Mouse (Mus musculus): ENCODE measurements around the gene Mthfr. TPM values are rescaled to one million over a fixed set of nuclear protein-coding genes. Genes with fewer than 3 reads are reported as not detected.

The Mthfr gene
- polyA plus RNA-seq, 1 experiment from 2014 or later = 22.7 TPM

GRCm38 (mm10) chr4:148079944-148080596 lies 41.2 kb downstream of the Mthfr start:
- DNase-seq (ENCODE audit: low spot score) = no peak
- Histone ChIP-seq H3K27me3 (ENCODE audit: control insufficient read depth, insufficient read depth, low read length) (no peaks in the 10 kb centered on the region), H3K9ac (ENCODE audit: low read length) (no peak overlapping the region), H3K9me3 (ENCODE audit: control insufficient read depth, low read length) (no peaks in the 10 kb centered on the region), H3K4me1 (ENCODE audit: control insufficient read depth, insufficient read depth, low read length) (peaks cover 5% of the 10 kb centered on the region; the same call in 1 of the 2 replicates), H3K36me3 (ENCODE audit: control insufficient read depth, insufficient read depth, low read length) (no peaks in the 10 kb centered on the region), H3K4me2 (ENCODE audit: low read depth) (no peak overlapping the region), H3K27ac (ENCODE audit: low read depth, low read length) (no peak overlapping the region), H3K4me3 (ENCODE audit: low read depth, low read length) (no peak overlapping the region)
- 83% methylated on average over 8 of the region's 8 CpGs for WGBS
- ATAC-seq (ENCODE audit: insufficient read depth, low FRiP score, low TSS enrichment) = no peak

- H3K4me2 ChIP-seq (ENCODE audit: low read depth) = no peak overlapping the region
- no peak overlapping the region for H3K4me3 ChIP-seq (ENCODE audit: low read depth, low read length)
- H3K4me1 ChIP-seq (ENCODE audit: control insufficient read depth, insufficient read depth, low read length) = peaks cover 5% of the 10 kb centered on the region; the same call in 1 of the 2 replicates
- ATAC-seq (ENCODE audit: insufficient read depth, low FRiP score, low TSS enrichment) = no peak
- no peak overlapping the region for H3K9ac ChIP-seq (ENCODE audit: low read length)
- H3K9me3 ChIP-seq (ENCODE audit: control insufficient read depth, low read length) = no peaks in the 10 kb centered on the region
- H3K27me3 ChIP-seq (ENCODE audit: control insufficient read depth, insufficient read depth, low read length) = no peaks in the 10 kb centered on the region
- H3K27ac ChIP-seq (ENCODE audit: low read depth, low read length) = no peak overlapping the region
- 92% methylated on average over 1 of the region's 1 CpGs for WGBS
- no peak for DNase-seq (ENCODE audit: low spot score)
- no peaks in the 10 kb centered on the region for H3K36me3 ChIP-seq (ENCODE audit: control insufficient read depth, insufficient read depth, low read length)
Observed at GRCm38 (mm10) chr4:148080597-148080973, 41.7 kb downstream of the Mthfr start.

- no peak overlapping the region for H3K9ac ChIP-seq (ENCODE audit: low read length)
- no peaks in the 10 kb centered on the region for H3K27me3 ChIP-seq (ENCODE audit: control insufficient read depth, insufficient read depth, low read length)
- ATAC-seq (ENCODE audit: insufficient read depth, low FRiP score, low TSS enrichment) (no peak), DNase-seq (ENCODE audit: low spot score) (no peak)
- H3K4me3 ChIP-seq (ENCODE audit: low read depth, low read length) = no peak overlapping the region
- H3K9me3 ChIP-seq (ENCODE audit: control insufficient read depth, low read length) = no peaks in the 10 kb centered on the region
- H3K4me1 ChIP-seq (ENCODE audit: control insufficient read depth, insufficient read depth, low read length) = peaks cover 8% of the 10 kb centered on the region; the same call in 1 of the 2 replicates
- 94% methylated on average over 10 of the region's 10 CpGs for WGBS
- H3K4me2 ChIP-seq (ENCODE audit: low read depth) = no peak overlapping the region
- H3K36me3 ChIP-seq (ENCODE audit: control insufficient read depth, insufficient read depth, low read length) = no peaks in the 10 kb centered on the region
- no peak overlapping the region for H3K27ac ChIP-seq (ENCODE audit: low read depth, low read length)
Observed at GRCm38 (mm10) chr4:148081201-148081600, 42.3 kb downstream of the Mthfr start.

DNA sequence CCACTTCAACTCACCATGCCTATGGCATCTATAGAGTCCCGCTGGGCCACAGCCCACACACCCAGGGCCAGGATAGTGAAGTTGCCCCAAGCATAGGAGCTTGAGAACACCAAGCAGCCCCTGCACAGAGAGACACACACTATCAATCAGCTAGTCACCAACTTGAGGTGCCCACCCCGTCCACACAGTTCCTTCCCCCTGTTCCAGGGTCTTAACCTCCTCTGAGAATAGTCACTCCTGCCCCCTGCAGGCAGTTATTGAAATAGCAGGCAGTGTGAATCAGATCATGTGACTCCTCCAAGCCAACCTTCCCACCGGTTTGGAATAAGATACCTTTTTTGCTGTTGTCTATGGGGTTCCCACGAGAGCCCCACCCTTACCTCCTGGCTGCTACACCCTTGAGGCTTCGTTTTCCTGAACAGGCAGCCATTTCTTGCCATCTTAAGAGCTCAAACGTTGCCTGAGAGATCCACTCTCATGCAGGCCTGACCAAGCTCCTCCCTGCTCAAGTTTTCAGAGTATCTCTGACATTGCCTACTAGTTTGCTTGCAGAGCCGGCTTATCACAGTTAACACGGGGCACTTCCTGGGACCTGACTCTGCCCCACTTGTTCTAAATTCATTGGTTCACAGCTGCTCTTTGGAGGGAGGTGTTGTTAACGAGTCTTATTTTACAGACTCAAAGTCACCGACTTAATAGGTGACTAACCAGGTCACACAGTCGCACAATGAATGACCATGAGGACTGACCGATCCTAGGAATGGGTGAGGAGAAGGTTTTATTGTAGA lies 43.6 kb downstream of the Mthfr start:
- Histone ChIP-seq H3K4me1 (ENCODE audit: control insufficient read depth, insufficient read depth, low read length) (peaks cover 13% of the 10 kb centered on the region; the same call in 1 of the 2 replicates), H3K4me3 (ENCODE audit: low read depth, low read length) (no peak overlapping the region), H3K9ac (ENCODE audit: low read length) (no peak overlapping the region), H3K27ac (ENCODE audit: low read depth, low read length) (no peak overlapping the region), H3K4me2 (ENCODE audit: low read depth) (no peak overlapping the region), H3K9me3 (ENCODE audit: control insufficient read depth, low read length) (no peaks in the 10 kb centered on the region), H3K27me3 (ENCODE audit: control insufficient read depth, insufficient read depth, low read length) (no peaks in the 10 kb centered on the region), H3K36me3 (ENCODE audit: control insufficient read depth, insufficient read depth, low read length) (no peaks in the 10 kb centered on the region)
- ATAC-seq (ENCODE audit: insufficient read depth, low FRiP score, low TSS enrichment) = no peak
- 55% methylated on average over 12 of the region's 12 CpGs for WGBS
- DNase-seq (ENCODE audit: low spot score) = peak; percentile 67

GRCm38 (mm10) chr4:148083176-148083899 lies 44.5 kb downstream of the Mthfr start:
- Histone ChIP-seq H3K9ac (ENCODE audit: low read length) (no peak overlapping the region), H3K27ac (ENCODE audit: low read depth, low read length) (no peak overlapping the region), H3K4me2 (ENCODE audit: low read depth) (no peak overlapping the region), H3K4me3 (ENCODE audit: low read depth, low read length) (no peak overlapping the region), H3K36me3 (ENCODE audit: control insufficient read depth, insufficient read depth, low read length) (no peaks in the 10 kb centered on the region), H3K4me1 (ENCODE audit: control insufficient read depth, insufficient read depth, low read length) (peaks cover 15% of the 10 kb centered on the region; the same call in 1 of the 2 replicates), H3K9me3 (ENCODE audit: control insufficient read depth, low read length) (no peaks in the 10 kb centered on the region), H3K27me3 (ENCODE audit: control insufficient read depth, insufficient read depth, low read length) (no peaks in the 10 kb centered on the region)
- ATAC-seq (ENCODE audit: insufficient read depth, low FRiP score, low TSS enrichment) = no peak
- DNase-seq (ENCODE audit: low spot score) = no peak
- 63% methylated on average over 21 of the region's 21 CpGs for WGBS

DNA sequence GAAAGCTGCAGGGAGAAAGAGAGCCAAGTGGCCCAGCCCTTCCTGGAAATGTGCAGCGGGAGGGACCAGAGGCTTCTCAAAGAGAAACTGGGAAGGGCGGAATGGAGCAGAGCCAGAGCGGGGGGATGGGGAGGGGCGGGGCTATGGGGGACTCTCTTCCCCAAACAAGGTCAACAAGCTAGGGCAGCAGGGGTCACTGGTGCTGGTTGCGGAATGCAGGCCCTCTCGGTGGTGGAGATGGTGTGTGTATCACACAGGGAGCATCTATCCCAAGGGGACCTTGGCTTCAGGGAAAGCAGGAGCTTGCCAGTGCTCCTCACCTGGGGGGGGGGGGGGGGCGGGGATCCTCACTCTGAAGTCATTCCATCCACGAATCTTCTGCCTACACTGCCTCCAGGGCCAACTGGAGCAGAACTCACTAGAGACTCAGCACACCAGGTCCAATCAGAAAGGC lies 45.4 kb downstream of the Mthfr start:
- WGBS = 5% methylated on average over 7 of the region's 8 CpGs
- Histone ChIP-seq H3K9ac (ENCODE audit: low read length) (no peak overlapping the region), H3K4me2 (ENCODE audit: low read depth) (no peak overlapping the region), H3K36me3 (ENCODE audit: control insufficient read depth, insufficient read depth, low read length) (no peaks in the 10 kb centered on the region), H3K27ac (ENCODE audit: low read depth, low read length) (no peak overlapping the region), H3K4me1 (ENCODE audit: control insufficient read depth, insufficient read depth, low read length) (peaks cover 15% of the 10 kb centered on the region; the same call in 1 of the 2 replicates), H3K4me3 (ENCODE audit: low read depth, low read length) (no peak overlapping the region), H3K9me3 (ENCODE audit: control insufficient read depth, low read length) (no peaks in the 10 kb centered on the region), H3K27me3 (ENCODE audit: control insufficient read depth, insufficient read depth, low read length) (no peaks in the 10 kb centered on the region)
- ATAC-seq (ENCODE audit: insufficient read depth, low FRiP score, low TSS enrichment) (no peak), DNase-seq (ENCODE audit: low spot score) (no peak)

GRCm38 (mm10) chr4:148085131-148085906 lies 46.4 kb downstream of the Mthfr start:
- no peak for DNase-seq (ENCODE audit: low spot score)
- Histone ChIP-seq H3K27me3 (ENCODE audit: control insufficient read depth, insufficient read depth, low read length) (no peaks in the 10 kb centered on the region), H3K36me3 (ENCODE audit: control insufficient read depth, insufficient read depth, low read length) (no peaks in the 10 kb centered on the region), H3K9me3 (ENCODE audit: control insufficient read depth, low read length) (no peaks in the 10 kb centered on the region), H3K27ac (ENCODE audit: low read depth, low read length) (no peak overlapping the region), H3K4me1 (ENCODE audit: control insufficient read depth, insufficient read depth, low read length) (peaks cover 15% of the 10 kb centered on the region; the same call in 1 of the 2 replicates), H3K4me3 (ENCODE audit: low read depth, low read length) (no peak overlapping the region), H3K4me2 (ENCODE audit: low read depth) (no peak overlapping the region), H3K9ac (ENCODE audit: low read length) (no peak overlapping the region)
- 42% methylated on average over 10 of the region's 10 CpGs for WGBS
- ATAC-seq (ENCODE audit: insufficient read depth, low FRiP score, low TSS enrichment) = no peak

GRCm38 (mm10) chr4:148085907-148086305 lies 47.0 kb downstream of the Mthfr start:
- no peak for ATAC-seq (ENCODE audit: insufficient read depth, low FRiP score, low TSS enrichment)
- H3K4me2 ChIP-seq (ENCODE audit: low read depth) = no peak overlapping the region
- no peaks in the 10 kb centered on the region for H3K9me3 ChIP-seq (ENCODE audit: control insufficient read depth, low read length)
- H3K4me3 ChIP-seq (ENCODE audit: low read depth, low read length) = no peak overlapping the region
- no peak for DNase-seq (ENCODE audit: low spot score)
- WGBS = 65% methylated on average over 3 of the region's 3 CpGs
- peaks cover 15% of the 10 kb centered on the region; the same call in 1 of the 2 replicates for H3K4me1 ChIP-seq (ENCODE audit: control insufficient read depth, insufficient read depth, low read length)
- H3K9ac ChIP-seq (ENCODE audit: low read length) = no peak overlapping the region
- no peaks in the 10 kb centered on the region for H3K36me3 ChIP-seq (ENCODE audit: control insufficient read depth, insufficient read depth, low read length)
- no peak overlapping the region for H3K27ac ChIP-seq (ENCODE audit: low read depth, low read length)
- no peaks in the 10 kb centered on the region for H3K27me3 ChIP-seq (ENCODE audit: control insufficient read depth, insufficient read depth, low read length)

Data from neural tube, embryonic 11.5 days (tissue).